Mouse (Mus musculus): Measurements from ENCODE around the gene Accs.

The Accs gene

GRCm38 (mm10) chr2:93794375-93794774 is 55.4 kb downstream of the Accs start:
- no peak for DNase-seq (ENCODE audit: low read depth, low spot score)

GRCm38 (mm10) chr2:93791516-93792499 is 57.9 kb downstream of the Accs start:
- no peak for DNase-seq (ENCODE audit: low read depth, low spot score)

DNA sequence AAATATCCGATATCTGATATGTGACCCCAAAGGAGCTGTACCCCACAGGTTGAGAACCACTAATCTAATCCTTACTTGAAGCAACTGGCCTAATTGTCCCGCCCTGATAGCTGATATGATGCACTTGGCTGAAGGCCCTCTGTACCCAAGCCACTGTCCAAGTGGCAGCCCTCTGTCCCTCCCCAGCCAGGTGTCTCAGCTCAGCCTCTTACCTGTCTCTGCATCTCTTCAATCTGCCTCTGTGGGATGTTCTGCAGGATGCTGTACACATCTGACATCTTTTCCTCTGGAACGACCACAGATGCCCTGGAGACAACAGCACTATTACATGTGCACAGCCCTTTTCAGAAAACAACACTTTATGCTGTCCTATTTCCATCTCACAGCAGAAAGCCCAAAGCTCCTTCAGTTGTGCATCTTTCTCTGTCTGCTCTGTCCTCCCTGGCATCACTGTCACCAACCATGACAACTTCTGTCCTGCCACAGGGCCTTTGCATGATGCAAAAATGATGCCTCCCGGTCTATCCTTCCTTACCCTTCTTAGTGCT is 58.9 kb downstream of the Accs start:
- no peak for DNase-seq (ENCODE audit: low read depth, low spot score)

GRCm38 (mm10) chr2:93788557-93788956 is 61.2 kb downstream of the Accs start:
- DNase-seq (ENCODE audit: low read depth, low spot score): no peak

GRCm38 (mm10) chr2:93786175-93786574 is 63.6 kb downstream of the Accs start:
- peak; percentile 84 for DNase-seq (ENCODE audit: low read depth, low spot score)

DNA sequence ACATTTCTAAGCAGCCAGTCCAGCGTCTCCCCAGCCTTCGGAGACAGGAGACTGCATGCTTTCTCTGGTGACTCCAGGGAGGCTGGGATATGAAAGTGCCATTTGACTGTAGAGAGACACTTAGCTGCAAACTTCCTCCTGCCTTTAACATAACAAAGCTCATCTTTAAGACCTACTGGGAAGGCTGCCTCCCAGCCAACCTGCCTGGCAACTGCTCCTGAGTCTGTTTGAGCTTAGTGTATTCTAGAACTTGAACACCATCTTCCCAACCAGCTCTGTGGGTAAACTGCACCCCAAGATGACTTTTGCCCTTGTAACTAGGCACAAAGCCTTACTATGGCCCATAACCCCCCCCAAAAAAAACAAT is 64.3 kb downstream of the Accs start:
- DNase-seq (ENCODE audit: low read depth, low spot score): peak; percentile 77

GRCm38 (mm10) chr2:93784721-93785431 is 64.9 kb downstream of the Accs start:
- no peak for DNase-seq (ENCODE audit: low read depth, low spot score)

DNA sequence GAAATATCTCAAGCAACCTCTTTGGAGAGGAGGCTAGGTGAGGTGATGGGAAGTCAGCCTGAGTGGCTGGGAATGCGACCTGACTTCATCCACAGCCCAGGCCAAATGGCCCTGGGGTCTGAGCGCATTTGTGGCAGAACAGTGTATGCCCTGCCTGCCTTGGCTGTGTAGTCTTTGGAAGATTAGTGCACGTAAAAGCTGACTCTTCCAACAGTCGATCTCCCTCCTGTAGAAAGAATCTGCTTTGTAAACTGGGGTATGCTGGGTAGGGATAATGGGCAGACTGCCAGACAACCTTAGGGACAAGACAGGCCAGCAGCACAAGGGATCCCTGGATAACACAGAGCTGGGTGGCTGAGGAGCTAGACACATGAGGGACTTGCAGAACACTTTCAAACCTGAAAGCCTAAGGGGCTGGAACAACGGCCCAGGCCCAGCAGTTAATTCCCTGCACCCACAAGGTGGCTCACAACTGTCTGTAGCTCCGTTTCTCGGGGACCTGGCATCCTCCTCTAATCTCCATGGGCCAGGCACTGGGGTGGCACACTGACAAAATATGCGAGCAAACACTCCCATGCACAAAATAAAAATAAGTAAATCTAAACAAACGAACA is 65.7 kb downstream of the Accs start:
- DNase-seq (ENCODE audit: low read depth, low spot score): no peak
